Mouse (Mus musculus): Measurements from ENCODE around the gene Sirt2.

GRCm38 (mm10) chr7:28756079-28756478, 10.5 kb upstream of the Sirt2 start, which contains the start of gene Ccer2:
- TF ChIP-seq CTCF (IDR thresholded peaks at IDR 0.05; ENCODE audit: low read depth) = no peak
- no peak for TF ChIP-seq EP300 (IDR thresholded peaks at IDR 0.05; ENCODE audit: low read depth)

All from heart, postnatal 0 days (tissue).